ENCODE assay signal across 13 mouse cellular contexts in the genomic region with DNA sequence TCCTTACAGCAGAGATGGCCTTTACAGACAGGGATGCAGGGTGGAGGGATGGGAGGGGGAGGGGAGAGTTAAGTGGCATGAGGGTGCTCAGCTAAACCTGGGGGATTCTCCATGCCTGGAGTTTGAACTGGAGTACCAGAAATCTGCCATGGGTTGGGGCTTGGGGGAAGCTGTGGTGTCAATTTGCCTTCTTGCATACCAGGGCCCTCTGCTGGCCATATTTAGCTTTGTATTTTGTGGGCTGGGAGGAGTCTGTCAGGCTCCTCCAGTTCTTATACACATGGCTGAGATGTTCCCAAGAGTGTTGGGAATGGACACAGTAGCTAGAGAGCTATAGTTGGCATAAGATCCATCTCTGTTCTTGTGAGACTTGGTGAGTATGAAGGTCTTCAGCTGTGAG. TPM values are rescaled to one million over a fixed set of nuclear protein-coding genes. Genes with fewer than 3 reads are reported as not detected.
A peak's percentile ranks its signal among the peaks of the same experiment; 100 is the strongest.
DNase-seq lines count a peak whose midpoint lies in the region; ATAC-seq and TF ChIP-seq lines count a peak whose summit lies in the region.
"Had no signal": no experiment of that assay in that cellular context is flagged by ENCODE, and none has a peak within 500 bp of the region (broad histone marks: within the 10 kb centered on the region; RNA-seq: fewer than 3 reads in every experiment).

No protein-coding gene starts in this region.

- DNase-seq in kidney, postnatal 0 days (ENCODE audit: low spot score): no peak
- no peak for DNase-seq in kidney, adult 11 months
- peak; percentile 9 for DNase-seq in WW6 (ENCODE audit: low read depth, low spot score)
- DNase-seq in kidney, postnatal 14 days: peak; percentile 17
- DNase-seq in cerebellum, adult 9-11 months: no peak
- no peak for DNase-seq in frontal cortex, postnatal 10 days (ENCODE audit: low spot score in 2 of 2)
- DNase-seq in ovary, postnatal 14 days (ENCODE audit: low spot score): no peak
- DNase-seq: forebrain, postnatal 0 days; spleen, adult 18-20 months had no signal

- no peaks in the 10 kb centered on the region for H3K27me3 ChIP-seq in kidney, postnatal 0 days (ENCODE audit: insufficient read depth, low read length)
- no peaks in the 10 kb centered on the region for H3K27me3 ChIP-seq in E14TG2a.4 (ENCODE audit: insufficient read depth, low read length)

- no peaks in the 10 kb centered on the region for H3K9me3 ChIP-seq in kidney, postnatal 0 days (replicated peaks; ENCODE audit: low read length)
- H3K9me3 ChIP-seq in E14TG2a.4 (ENCODE audit: low read length): no peaks in the 10 kb centered on the region

- H3K4me2 ChIP-seq in kidney, postnatal 0 days (ENCODE audit: low read length): no peak overlapping the region

- peak; percentile 45 for TF ChIP-seq CTCF in kidney, postnatal 0 days (IDR thresholded peaks at IDR 0.05; ENCODE audit: low read depth)
- peak; percentile 33 for TF ChIP-seq CTCF in E14TG2a.4 (conservative IDR thresholded peaks at IDR 0.05; ENCODE audit: low read length)

- H3K9ac ChIP-seq in kidney, postnatal 0 days (ENCODE audit: low read depth, low read length): no peak overlapping the region
- H3K9ac ChIP-seq: forebrain, postnatal 0 days had no signal

- ATAC-seq in kidney, postnatal 0 days (replicated peaks; ENCODE audit: low FRiP score, low read depth): no peak
- ATAC-seq: forebrain, postnatal 0 days had no signal

- H3K36me3 ChIP-seq in kidney, postnatal 0 days (ENCODE audit: insufficient read depth, low read length): no peaks in the 10 kb centered on the region
- no peaks in the 10 kb centered on the region for H3K36me3 ChIP-seq in E14TG2a.4 (ENCODE audit: insufficient read depth, low read length)

- no peak overlapping the region for H3K4me3 ChIP-seq in kidney, postnatal 0 days (replicated peaks; ENCODE audit: low read depth, low read length)
- no peak overlapping the region for H3K4me3 ChIP-seq in E14TG2a.4 (replicated peaks; ENCODE audit: low read length)
- H3K4me3 ChIP-seq: myocyte had no signal

- no peak overlapping the region for H3K27ac ChIP-seq in kidney, postnatal 0 days

- H3K4me1 ChIP-seq in kidney, postnatal 0 days (replicated peaks; ENCODE audit: insufficient read depth, low read length): no peaks in the 10 kb centered on the region
- no peaks in the 10 kb centered on the region for H3K4me1 ChIP-seq in E14TG2a.4 (replicated peaks; ENCODE audit: low read depth, low read length)

RNA-seq across cellular contexts. Expression of a gene that starts 23.6 kb away (rescaled TPM):
- polyA plus RNA-seq in kidney, postnatal 0 days (2015; fragmentation: Nextera tagmentation; extraction: Ambion mirVana): not detected in 2 replicates
- polyA plus RNA-seq: forebrain, postnatal 0 days; heart, postnatal 0 days; liver, embryonic 16.5 days; myocyte had no signal

Comparison
In these comparisons a context has a peak if more than half of its experiments do, and no peak if none do; other contexts are left out.
1. DNase-seq: peak in WW6 (single experiment) and kidney, postnatal 14 days (single experiment); none in kidney, postnatal 0 days (single experiment), kidney, adult 11 months (single experiment), cerebellum, adult 9-11 months (single experiment), frontal cortex, postnatal 10 days (0 of 2) and ovary, postnatal 14 days (single experiment).